Mouse (Mus musculus): Measurements from ENCODE around the gene Rnf130. TPM values are rescaled to one million over a fixed set of nuclear protein-coding genes. Genes with fewer than 3 reads are reported as not detected.

The Rnf130 gene
- polyA plus RNA-seq, 1 experiment from 2014 or later, result 60.7 TPM

DNA sequence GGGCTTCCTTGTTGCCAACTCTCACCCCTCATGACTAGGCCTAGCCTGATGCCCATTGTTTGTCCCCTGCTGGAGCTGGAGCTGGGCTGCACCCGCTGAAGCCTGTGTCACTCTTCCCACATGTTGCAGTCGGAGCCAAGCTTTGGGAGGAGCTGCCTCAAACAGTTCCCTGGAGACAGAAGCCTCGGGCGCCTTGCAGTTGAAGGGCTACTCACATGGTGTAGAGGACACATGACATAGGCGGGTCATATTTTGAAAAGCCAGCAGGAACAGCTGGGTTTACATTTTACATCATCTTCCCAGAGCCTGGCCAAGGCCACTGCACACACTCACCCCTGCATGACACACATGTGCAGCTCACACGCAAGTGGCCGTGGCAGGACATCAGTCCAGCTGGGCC lies 124.1 kb downstream of the Rnf130 start:
- peaks cover 90% of the 10 kb centered on the region for H3K36me3 ChIP-seq (ENCODE audit: insufficient read depth)
- no peaks in the 10 kb centered on the region for H3K9me3 ChIP-seq (ENCODE audit: low read depth, low read length)
- H3K4me2 ChIP-seq, result no peak overlapping the region
- H3K4me1 ChIP-seq (ENCODE audit: insufficient read depth), result no peaks in the 10 kb centered on the region
- H3K9ac ChIP-seq, result no peak overlapping the region
- no peak for TF ChIP-seq CTCF (IDR thresholded peaks at IDR 0.05; ENCODE audit: low read depth)
- ATAC-seq (ENCODE audit: insufficient read depth) (no peak), DNase-seq (no peak)
- no peaks in the 10 kb centered on the region for H3K27me3 ChIP-seq (ENCODE audit: insufficient read depth, low read length)
- H3K4me3 ChIP-seq (ENCODE audit: low read depth, low read length), result no peak overlapping the region
- WGBS, result 79% methylated on average over 7 of the region's 7 CpGs
- no peak overlapping the region for H3K27ac ChIP-seq (ENCODE audit: low read depth)

DNA sequence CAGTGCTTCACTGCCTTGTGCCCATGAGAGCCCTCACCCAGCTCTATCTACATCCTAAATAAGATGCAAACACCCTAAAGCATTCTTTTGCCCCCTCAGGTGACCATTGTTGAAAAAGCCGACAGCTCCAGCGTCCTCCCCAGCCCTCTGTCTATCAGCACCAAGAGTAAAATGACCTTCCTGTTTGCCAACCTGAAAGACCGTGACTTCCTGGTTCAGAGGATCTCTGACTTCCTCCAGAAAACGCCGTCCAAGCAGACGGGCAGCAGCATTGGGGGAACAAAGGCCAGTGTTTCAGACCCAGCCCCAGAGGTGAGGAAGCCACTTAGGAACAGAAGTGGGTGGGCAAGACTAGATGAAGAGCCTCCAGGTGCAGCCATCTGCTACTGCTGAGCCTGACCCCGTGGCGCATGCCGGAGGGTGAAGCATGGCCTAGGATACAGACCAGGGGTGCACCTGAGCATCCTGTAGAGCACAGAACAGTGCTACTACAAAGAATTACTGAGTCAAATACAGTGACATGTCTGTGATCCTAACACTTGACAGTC lies 124.5 kb downstream of the Rnf130 start:
- 77% methylated on average over 9 of the region's 9 CpGs for WGBS
- TF ChIP-seq CTCF (IDR thresholded peaks at IDR 0.05; ENCODE audit: low read depth), result no peak
- no peak overlapping the region for H3K4me3 ChIP-seq (ENCODE audit: low read depth, low read length)
- no peak overlapping the region for H3K4me2 ChIP-seq
- DNase-seq (no peak), ATAC-seq (ENCODE audit: insufficient read depth) (no peak)
- H3K4me1 ChIP-seq (ENCODE audit: insufficient read depth), result no peaks in the 10 kb centered on the region
- no peak overlapping the region for H3K27ac ChIP-seq (ENCODE audit: low read depth)
- peaks cover 93% of the 10 kb centered on the region for H3K36me3 ChIP-seq (ENCODE audit: insufficient read depth)
- no peak overlapping the region for H3K9ac ChIP-seq
- no peaks in the 10 kb centered on the region for H3K9me3 ChIP-seq (ENCODE audit: low read depth, low read length)
- no peaks in the 10 kb centered on the region for H3K27me3 ChIP-seq (ENCODE audit: insufficient read depth, low read length)

DNA sequence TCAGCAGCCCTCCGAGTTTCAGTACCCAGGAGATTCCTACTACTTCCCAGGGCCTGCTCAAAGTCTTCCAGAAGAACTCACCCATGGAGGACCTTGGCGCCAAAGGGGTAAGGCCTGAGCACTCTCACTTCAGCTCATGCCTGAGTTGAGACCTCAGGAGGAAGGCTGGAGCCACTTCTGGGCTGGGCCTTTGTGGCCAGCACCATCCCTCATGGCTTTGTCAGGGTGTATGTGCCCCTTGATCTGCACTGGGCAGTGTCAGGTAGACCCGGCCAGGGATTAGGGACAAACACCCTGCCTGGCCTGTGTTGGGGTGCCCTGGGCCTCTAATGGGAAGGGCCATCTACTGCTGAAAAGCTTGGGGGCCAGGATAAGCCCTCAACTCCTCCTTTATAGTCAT lies 126.2 kb downstream of the Rnf130 start:
- TF ChIP-seq CTCF (IDR thresholded peaks at IDR 0.05; ENCODE audit: low read depth), result no peak
- no peaks in the 10 kb centered on the region for H3K4me1 ChIP-seq (ENCODE audit: insufficient read depth)
- no peak overlapping the region for H3K4me3 ChIP-seq (ENCODE audit: low read depth, low read length)
- WGBS, result 94% methylated on average over 3 of the region's 3 CpGs
- no peaks in the 10 kb centered on the region for H3K9me3 ChIP-seq (ENCODE audit: low read depth, low read length)
- H3K4me2 ChIP-seq, result no peak overlapping the region
- ATAC-seq (ENCODE audit: insufficient read depth), result no peak
- no peaks in the 10 kb centered on the region for H3K27me3 ChIP-seq (ENCODE audit: insufficient read depth, low read length)
- peaks cover 91% of the 10 kb centered on the region for H3K36me3 ChIP-seq (ENCODE audit: insufficient read depth)
- DNase-seq, result no peak
- H3K9ac ChIP-seq, result no peak overlapping the region
- H3K27ac ChIP-seq (ENCODE audit: low read depth), result no peak overlapping the region

DNA sequence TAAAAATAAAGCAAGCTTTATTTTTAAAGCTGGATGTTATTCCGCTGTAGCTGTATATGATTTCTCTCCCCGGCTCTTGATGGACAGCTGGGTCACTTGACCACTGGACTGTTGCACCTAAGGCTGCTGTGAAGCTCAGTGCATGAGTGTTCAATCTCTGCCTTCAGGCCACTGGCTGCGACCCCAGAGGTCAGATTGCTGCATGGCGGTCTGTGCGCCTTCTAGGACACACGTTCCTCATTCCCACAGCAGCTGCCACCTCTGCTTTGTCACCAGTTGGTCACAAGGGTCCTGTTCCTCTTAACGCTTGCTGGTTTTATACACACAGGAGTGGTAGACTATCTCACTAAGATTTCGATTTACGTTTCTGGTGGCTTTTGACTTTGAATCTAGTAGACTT lies 129.0 kb downstream of the Rnf130 start:
- no peaks in the 10 kb centered on the region for H3K27me3 ChIP-seq (ENCODE audit: insufficient read depth, low read length)
- no peaks in the 10 kb centered on the region for H3K4me1 ChIP-seq (ENCODE audit: insufficient read depth)
- H3K27ac ChIP-seq (ENCODE audit: low read depth), result 0 out of 2 replicates have a peak overlapping the region, but pooled peaks have one; percentile 12
- TF ChIP-seq CTCF (IDR thresholded peaks at IDR 0.05; ENCODE audit: low read depth), result no peak
- DNase-seq (peak; percentile 17), ATAC-seq (ENCODE audit: insufficient read depth) (no peak)
- WGBS, result 63% methylated on average over 9 of the region's 9 CpGs
- no peak overlapping the region for H3K4me3 ChIP-seq (ENCODE audit: low read depth, low read length)
- H3K4me2 ChIP-seq, result no peak overlapping the region
- H3K9me3 ChIP-seq (ENCODE audit: low read depth, low read length), result no peaks in the 10 kb centered on the region
- peaks cover 94% of the 10 kb centered on the region for H3K36me3 ChIP-seq (ENCODE audit: insufficient read depth)
- no peak overlapping the region for H3K9ac ChIP-seq

MicroRNAs within 50 kb of the gene (microRNA counts, 519-probe panel; counts per million panel counts)
- 404 counts per million, percentile 1 among the panel's probes with 10 or more counts for microRNA mmu-miR-340-3p
- 3,961 counts per million, percentile 82 among the panel's probes with 10 or more counts for microRNA mmu-miR-340-5p

Small RNA genes lying within 50 kb of the gene (microRNA-seq; reads per million reads assigned to microRNA genes)
- gene Mir340 (ENCODE audit: borderline number of aligned reads), result 329 reads per million, percentile 61 among the genes with 10 or more reads in this experiment

Other genes with a start within 250 kb of the Rnf130 start
- gene Gfpt2, start 231.2 kb upstream of the Rnf130 start, polyA plus RNA-seq (2014; fragmentation: Nextera tagmentation; extraction: Ambion mirVana), result 10.4 and 11.6 TPM in 2 replicates
- gene Mapk9, start 178.6 kb upstream of the Rnf130 start, polyA plus RNA-seq (2014; fragmentation: Nextera tagmentation; extraction: Ambion mirVana), result 38.4 and 40.0 TPM in 2 replicates
- 0.09 and 0.20 TPM in 2 replicates for gene Rasgef1c, start 123.5 kb upstream of the Rnf130 start, polyA plus RNA-seq (2014; fragmentation: Nextera tagmentation; extraction: Ambion mirVana)
- 45.3 and 46.2 TPM in 2 replicates for gene Tbc1d9b, start 106.0 kb downstream of the Rnf130 start, polyA plus RNA-seq (2014; fragmentation: Nextera tagmentation; extraction: Ambion mirVana)
- gene Mrnip, start 149.1 kb downstream of the Rnf130 start, polyA plus RNA-seq (2014; fragmentation: Nextera tagmentation; extraction: Ambion mirVana), result 18.4 and 20.3 TPM in 2 replicates
- 205 and 209 TPM in 2 replicates for gene Sqstm1, start 185.5 kb downstream of the Rnf130 start, polyA plus RNA-seq (2014; fragmentation: Nextera tagmentation; extraction: Ambion mirVana)
- gene Mgat4b, start 185.5 kb downstream of the Rnf130 start, polyA plus RNA-seq (2014; fragmentation: Nextera tagmentation; extraction: Ambion mirVana), result 32.8 and 44.2 TPM in 2 replicates
- gene Ltc4s, start 213.3 kb downstream of the Rnf130 start, polyA plus RNA-seq (2014; fragmentation: Nextera tagmentation; extraction: Ambion mirVana), result 2.1 and 3.2 TPM in 2 replicates